Mouse (Mus musculus) liver, embryonic 14.5 days (tissue): ENCODE data around the gene Msmb. TPM values are rescaled to one million over a fixed set of nuclear protein-coding genes. Genes with fewer than 3 reads are reported as not detected.

Source experiments
- ATAC-seq: fragments of 200-750 bp; cut with Nextera tagmentation; 2 replicates; pipeline ENCODE4 v1.8.0; 2017; ENCODE audit warnings: moderate number of reproducible peaks, mild to moderate bottlenecking, moderate library complexity; ENCODE audit not compliant: insufficient read depth
- DNase-seq, 3 experiments: peaks; one replicate each; pipeline ENCODE4 v3.0.0-alpha.2; 2012 to 2013; ENCODE audit warnings: low read depth in 3 of 3, low spot score in 3 of 3
- H3K27ac ChIP-seq: fragments of 300-500 bp; sonication (generic); 2 replicates; pipeline ENCODE4 v1.5.1; 2014; ENCODE audit warnings: moderate library complexity, mild to moderate bottlenecking, control low read depth, inconsistent platforms
- H3K27me3 ChIP-seq: fragments of 300-500 bp; sonication (generic); 2 replicates; pipeline ENCODE4 v1.6.1; 2014; ENCODE audit warnings: mild to moderate bottlenecking, low read length, moderate library complexity; ENCODE audit not compliant: control insufficient read depth, insufficient read depth
- H3K36me3 ChIP-seq: fragments of 300-500 bp; sonication (generic); replicated peaks from 2 replicates; pipeline ENCODE4 v1.6.1; 2014; ENCODE audit warnings: low read depth; ENCODE audit not compliant: control insufficient read depth, insufficient read depth
- H3K4me1 ChIP-seq, 2 experiments: fragments of 200-500 bp in 1 of 2; fragments of 300-500 bp in 1 of 2; sonication (generic) in 1 of 2; replicated peaks; 2 replicates each; pipeline ENCODE4 v1.6.1; 2012 to 2014; ENCODE audit warnings: antibody characterized with exemption in 1 of 2, inconsistent platforms in 1 of 2, low read length in 1 of 2; ENCODE audit not compliant: control insufficient read depth in 2 of 2, insufficient read depth in 2 of 2
- H3K4me2 ChIP-seq: fragments of 300-500 bp; sonication (generic); 2 replicates; pipeline ENCODE4 v1.6.1; 2014; ENCODE audit warnings: low read depth, mild to moderate bottlenecking, control low read depth, moderate library complexity
- H3K4me3 ChIP-seq, 2 experiments: fragments of 200-500 bp in 1 of 2; fragments of 300-500 bp in 1 of 2; sonication (generic) in 1 of 2; 2 replicates each; pipeline ENCODE4 v1.5.1; 2012 to 2014; ENCODE audit warnings: low read depth in 2 of 2, low read length in 2 of 2, mild to moderate bottlenecking in 2 of 2, control low read depth in 1 of 2, inconsistent platforms in 1 of 2, moderate library complexity in 1 of 2; ENCODE audit not compliant: insufficient read depth in 1 of 2
- H3K9ac ChIP-seq: fragments of 300-500 bp; sonication (generic); replicated peaks from 2 replicates; pipeline ENCODE4 v1.6.1; 2014; ENCODE audit warnings: mild to moderate bottlenecking, control low read depth, moderate library complexity
- H3K9me3 ChIP-seq: fragments of 300-500 bp; sonication (generic); 2 replicates; pipeline ENCODE4 v1.6.1; 2016; ENCODE audit warnings: low read length, mixed read lengths; ENCODE audit not compliant: control insufficient read depth
- CTCF ChIP-seq: IDR thresholded peaks from 2 replicates; pipeline ENCODE4 v1.5.1; 2016; ENCODE audit warnings: antibody characterized with exemption, low read depth, control low read depth
- EP300 ChIP-seq: IDR thresholded peaks from 2 replicates; pipeline ENCODE4 v1.6.1; 2016; ENCODE audit warnings: antibody characterized with exemption, low read depth
- WGBS: fragments of 180-500 bp; shearing (Covaris S2); extraction: QIAGEN DNeasy Blood & Tissue Kit; methylation state at CpG from one replicate; pipeline ENCODE4 v1.1.7; 2014; ENCODE audit not compliant: insufficient replicate concordance; 5-methylcytosine and 5-hydroxymethylcytosine counted together
- polyA plus RNA-seq, 2 experiments: library from polyadenylated mRNA; depleted of rRNA in 1 of 2; stranded (reverse) in 1 of 2; unstranded in 1 of 2; fragments of >200 nt; fragmentation: Nextera tagmentation in 1 of 2; extraction: Ambion mirVana in 1 of 2; gene quantifications; 2 replicates each; pipeline versions ENCODE4 v1.2.1 to v1.2.3; 2012 to 2014

The Msmb gene
- polyA plus RNA-seq, 2 experiments: 0.19 to 0.33 TPM

GRCm38 (mm10) chr14:32145401-32145800 is 3.6 kb downstream of the Msmb start:
- Histone ChIP-seq H3K4me3 (peak overlapping the region; percentile 53 to 65), H3K27me3 (no peaks in the 10 kb centered on the region), H3K4me1 (peaks cover 21% of the 10 kb centered on the region in 2 experiments), H3K27ac (peak overlapping the region; percentile 99), H3K36me3 (no peaks in the 10 kb centered on the region), H3K9ac (peak overlapping the region; percentile 75), H3K4me2 (peak overlapping the region; percentile 81), H3K9me3 (peaks cover 4% of the 10 kb centered on the region; the same call in 1 of the 2 replicates)
- TF ChIP-seq CTCF (no peak), EP300 (no peak)
- WGBS: 35% methylated on average over 4 of the region's 4 CpGs
- no peak for DNase-seq
- peak; percentile 24; the same call in 1 of the 2 replicates for ATAC-seq

GRCm38 (mm10) chr14:32145809-32146511 is 4.1 kb downstream of the Msmb start:
- Histone ChIP-seq H3K27me3 (no peaks in the 10 kb centered on the region), H3K9me3 (peaks cover 4% of the 10 kb centered on the region; the same call in 1 of the 2 replicates), H3K4me1 (peaks cover 20 to 21% of the 10 kb centered on the region in 2 experiments), H3K4me3 (peak overlapping the region; percentile 53 to 65), H3K36me3 (no peaks in the 10 kb centered on the region), H3K27ac (peak overlapping the region; percentile 99), H3K4me2 (peak overlapping the region; percentile 81), H3K9ac (peak overlapping the region; percentile 75)
- TF ChIP-seq EP300 (peak; percentile 98), CTCF (no peak)
- peak; percentile 89 to 92 (median 91) for DNase-seq
- WGBS: 10% methylated on average over 7 of the region's 7 CpGs
- ATAC-seq: peak; percentile 98

- Histone ChIP-seq H3K27ac (peak overlapping the region; percentile 99), H3K4me3 (peak overlapping the region in 1 of 2 experiments; percentile 22; a peak in 1 of 4 replicates), H3K36me3 (no peaks in the 10 kb centered on the region), H3K9ac (peak overlapping the region; percentile 75), H3K9me3 (peaks cover 4% of the 10 kb centered on the region; the same call in 1 of the 2 replicates), H3K4me1 (peaks cover 20 to 21% of the 10 kb centered on the region in 2 experiments), H3K27me3 (no peaks in the 10 kb centered on the region), H3K4me2 (peak overlapping the region; percentile 81)
- ATAC-seq (peak; percentile 54), DNase-seq (no peak)
- WGBS: 16% methylated on average over 2 of the region's 2 CpGs
- TF ChIP-seq CTCF (no peak), EP300 (no peak)
Measured at GRCm38 (mm10) chr14:32146578-32146977, 4.8 kb downstream of the Msmb start.

GRCm38 (mm10) chr14:32150872-32151271 is 9.0 kb downstream of the Msmb start:
- Histone ChIP-seq H3K4me3 (no peak overlapping the region), H3K27me3 (no peaks in the 10 kb centered on the region), H3K27ac (no peak overlapping the region), H3K4me1 (peaks cover 13% of the 10 kb centered on the region in 2 experiments), H3K4me2 (no peak overlapping the region), H3K9me3 (peaks cover 4% of the 10 kb centered on the region; the same call in 1 of the 2 replicates), H3K36me3 (no peaks in the 10 kb centered on the region), H3K9ac (no peak overlapping the region)
- WGBS: 71% methylated on average over 2 of the region's 2 CpGs
- ATAC-seq: no peak
- no peak for DNase-seq
- TF ChIP-seq EP300 (no peak), CTCF (peak; percentile 51)

- ATAC-seq (no peak), DNase-seq (no peak)
- H3K4me1 ChIP-seq: peaks cover 0 to under 1% of the 10 kb centered on the region in 2 experiments; a peak in 1 of 4 replicates
- no peak overlapping the region for H3K4me2 ChIP-seq
- no peaks in the 10 kb centered on the region for H3K27me3 ChIP-seq
- H3K36me3 ChIP-seq: no peaks in the 10 kb centered on the region
- no peak overlapping the region for H3K9ac ChIP-seq
- WGBS: 86% methylated on average over 18 of the region's 18 CpGs
- H3K4me3 ChIP-seq: no peak overlapping the region
- H3K9me3 ChIP-seq: peaks cover 4% of the 10 kb centered on the region; the same call in 1 of the 2 replicates
- no peak overlapping the region for H3K27ac ChIP-seq
- TF ChIP-seq CTCF: no peak
- no peak for TF ChIP-seq EP300
Measured at GRCm38 (mm10) chr14:32152243-32152965, 10.6 kb downstream of the Msmb start.
